Mouse (Mus musculus): ENCODE results near the gene Lmcd1.
A peak's percentile ranks its signal among the peaks of the same experiment; 100 is the strongest.

The Lmcd1 gene

DNA sequence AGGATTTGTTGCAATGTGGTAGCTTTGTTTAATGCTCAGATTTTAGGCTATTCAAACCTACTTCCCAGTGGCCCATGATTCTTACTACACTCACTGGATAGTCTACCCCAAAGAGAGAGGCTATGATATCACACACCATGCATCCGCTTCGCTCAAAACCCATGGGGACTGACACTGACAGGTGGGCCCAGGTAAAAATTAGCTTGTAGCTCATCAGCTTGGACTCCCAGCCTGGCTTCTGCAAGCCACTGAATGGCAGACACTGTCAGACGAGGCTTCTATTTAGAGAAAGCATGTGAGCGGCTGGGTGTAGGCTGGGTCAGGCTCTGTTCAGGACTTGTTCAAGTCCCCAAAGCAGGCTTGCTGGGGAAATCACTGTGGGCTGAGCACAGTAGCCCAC lies 76.9 kb downstream of the Lmcd1 start:
- DNase-seq (ENCODE audit: low spot score in 2 of 2) = no peak

DNA sequence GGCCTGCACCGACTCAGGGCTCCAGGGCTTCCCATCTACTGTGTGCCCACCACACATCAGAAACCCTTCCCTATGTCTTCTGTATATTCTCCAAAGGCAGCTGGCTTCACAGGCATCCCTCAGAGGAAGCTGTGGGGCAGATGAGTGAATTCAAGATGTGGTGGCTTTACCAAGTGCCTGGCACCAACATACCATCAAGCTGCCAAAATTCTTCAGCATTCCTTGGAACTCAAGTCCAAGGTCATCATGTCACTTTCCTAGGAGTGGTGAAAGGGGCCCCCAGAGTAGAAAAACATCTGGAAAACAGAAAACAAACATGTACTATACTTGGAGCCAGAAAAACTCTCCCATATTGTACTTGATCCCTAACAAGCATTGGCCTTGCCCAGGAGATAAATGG lies 85.8 kb downstream of the Lmcd1 start:
- no peak for DNase-seq (ENCODE audit: low spot score in 2 of 2)

DNA sequence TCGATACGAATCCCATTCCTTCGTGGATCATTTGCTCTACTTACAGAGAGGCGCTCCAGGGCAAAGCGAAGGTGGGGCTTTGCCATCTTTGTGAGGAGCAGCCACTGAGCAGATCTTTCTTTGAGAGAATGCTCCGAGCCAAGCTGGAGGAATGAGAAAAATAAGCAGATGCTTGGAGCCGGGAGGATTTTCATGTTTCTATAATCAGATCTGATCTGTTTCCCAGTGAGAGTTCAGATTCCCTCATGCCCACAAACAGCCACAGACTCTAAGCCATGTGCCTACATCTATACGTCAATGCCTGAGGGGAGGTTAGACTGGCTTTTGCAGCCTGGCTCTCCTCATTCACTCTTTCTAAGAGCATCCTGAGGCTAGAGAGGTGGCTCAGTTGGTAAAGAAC lies 87.1 kb downstream of the Lmcd1 start:
- no peak for DNase-seq (ENCODE audit: low spot score in 2 of 2)

- peak in 1 of 2 experiments; percentile 12 for DNase-seq (ENCODE audit: low spot score in 2 of 2)
Observed at GRCm38 (mm10) chr6:112362349-112362958, 88.9 kb downstream of the Lmcd1 start.

GRCm38 (mm10) chr6:112364581-112364980 lies 91.0 kb downstream of the Lmcd1 start:
- DNase-seq (ENCODE audit: low spot score in 2 of 2) = no peak

DNA sequence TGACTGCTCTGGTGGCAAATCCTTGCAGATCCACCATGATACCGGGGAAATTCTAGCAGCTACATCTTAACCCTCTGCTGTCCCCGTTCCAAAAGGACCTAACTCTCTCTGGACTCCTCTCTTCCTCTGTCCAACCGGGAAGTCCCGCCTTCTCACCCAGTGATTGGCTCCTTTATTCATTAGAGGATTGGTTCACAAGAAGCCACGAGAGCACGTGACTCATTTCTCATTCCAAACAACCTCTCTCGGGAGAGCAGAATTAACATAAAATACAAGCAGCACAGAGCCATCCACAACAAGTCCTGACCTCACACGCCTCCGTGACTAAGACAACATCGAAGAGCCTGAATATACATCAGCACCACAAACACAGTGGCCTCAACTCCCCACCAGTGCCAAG lies 91.7 kb downstream of the Lmcd1 start:
- DNase-seq (ENCODE audit: low spot score in 2 of 2) = no peak

- no peak for DNase-seq (ENCODE audit: low spot score in 2 of 2)
Observed at GRCm38 (mm10) chr6:112373886-112374585, 100.5 kb downstream of the Lmcd1 start.

GRCm38 (mm10) chr6:112375661-112376392 lies 102.3 kb downstream of the Lmcd1 start:
- no peak for DNase-seq (ENCODE audit: low spot score in 2 of 2)

GRCm38 (mm10) chr6:112379054-112379453 lies 105.5 kb downstream of the Lmcd1 start:
- DNase-seq (ENCODE audit: low spot score in 2 of 2) = no peak
